Mouse (Mus musculus): ENCODE results near the gene Mthfd1l. TPM values are rescaled to one million over a fixed set of nuclear protein-coding genes. Genes with fewer than 3 reads are reported as not detected.

Mthfd1l gene
- total and polyA plus RNA-seq, 3 experiments, result 53.4 to 237 (median 89.6) TPM

DNA sequence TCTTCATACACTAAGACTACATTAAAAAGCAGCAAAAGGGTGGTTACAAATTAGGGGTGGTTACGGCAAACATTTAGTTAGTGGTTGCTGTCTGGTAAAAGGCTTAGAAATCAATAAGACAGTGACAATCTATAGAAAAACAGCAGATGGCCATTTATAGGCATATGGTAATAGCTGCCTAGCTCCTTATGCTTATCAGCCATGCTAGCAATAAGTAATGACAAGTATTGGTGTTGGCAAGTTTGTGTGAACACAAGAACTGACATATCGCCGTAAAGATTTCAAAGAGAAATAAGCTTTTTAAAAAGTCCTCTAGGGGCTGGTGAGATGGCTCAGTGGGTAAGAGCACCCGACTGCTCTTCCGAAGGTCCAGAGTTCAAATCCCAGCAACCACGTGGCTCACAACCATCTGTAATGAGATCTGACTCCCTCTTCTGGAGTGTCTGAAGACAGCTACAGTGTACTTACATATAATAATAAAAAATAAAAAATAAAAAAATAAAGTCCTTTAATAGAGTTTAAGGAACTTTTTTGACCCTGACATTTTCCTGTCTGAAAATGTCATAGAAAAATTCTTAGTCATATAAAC, 17.5 kb downstream of the Mthfd1l start:
- Histone ChIP-seq H3K4me3 (ENCODE audit: low read depth, low read length) (no peak overlapping the region), H3K9me3 (replicated peaks) (no peaks in the 10 kb centered on the region), H3K27me3 (ENCODE audit: insufficient read depth, low read length) (no peaks in the 10 kb centered on the region), H3K4me1 (ENCODE audit: insufficient read depth, low read depth, low read length) (peaks cover 18% of the 10 kb centered on the region), H3K36me3 (replicated peaks) (peaks cover 77% of the 10 kb centered on the region)
- ATAC-seq (ENCODE audit: extremely low read depth, insufficient number of reproducible peaks, low FRiP score, poor library complexity, severe bottlenecking) (no peak), DNase-seq (ENCODE audit: low spot score) (no peak)
- no peak for TF ChIP-seq CTCF (IDR thresholded peaks at IDR 0.05; ENCODE audit: low read depth, low read length)
- no peak for TF ChIP-seq GATA2 (IDR thresholded peaks at IDR 0.05; ENCODE audit: borderline replicate concordance, low read depth, low read length)
- no peak for TF ChIP-seq GATA1 (IDR thresholded peaks at IDR 0.05; ENCODE audit: borderline replicate concordance, low read length)
- TF ChIP-seq TAL1 (conservative IDR thresholded peaks at IDR 0.05; ENCODE audit: low read depth, low read length), result no peak
- no peak for TF ChIP-seq POLR2AphosphoS5 (IDR thresholded peaks at IDR 0.05; ENCODE audit: insufficient replicate concordance, low read depth, low read length)

- DNase-seq (ENCODE audit: low spot score) (no peak), ATAC-seq (ENCODE audit: extremely low read depth, insufficient number of reproducible peaks, low FRiP score, poor library complexity, severe bottlenecking) (no peak)
- Histone ChIP-seq H3K9me3 (replicated peaks) (no peaks in the 10 kb centered on the region), H3K4me3 (ENCODE audit: low read depth, low read length) (no peak overlapping the region), H3K36me3 (replicated peaks) (peaks cover 97% of the 10 kb centered on the region), H3K4me1 (ENCODE audit: insufficient read depth, low read depth, low read length) (peaks cover 21% of the 10 kb centered on the region), H3K27me3 (ENCODE audit: insufficient read depth, low read length) (no peaks in the 10 kb centered on the region)
- TF ChIP-seq GATA1 (IDR thresholded peaks at IDR 0.05; ENCODE audit: borderline replicate concordance, low read length) (no peak), POLR2AphosphoS5 (IDR thresholded peaks at IDR 0.05; ENCODE audit: insufficient replicate concordance, low read depth, low read length) (no peak), CTCF (IDR thresholded peaks at IDR 0.05; ENCODE audit: low read depth, low read length) (no peak), GATA2 (IDR thresholded peaks at IDR 0.05; ENCODE audit: borderline replicate concordance, low read depth, low read length) (no peak), TAL1 (conservative IDR thresholded peaks at IDR 0.05; ENCODE audit: low read depth, low read length) (no peak)
Observed at GRCm38 (mm10) chr10:3993365-3994102, 20.6 kb downstream of the Mthfd1l start.

- peaks cover 97% of the 10 kb centered on the region for H3K36me3 ChIP-seq (replicated peaks)
- no peak for ATAC-seq (ENCODE audit: extremely low read depth, insufficient number of reproducible peaks, low FRiP score, poor library complexity, severe bottlenecking)
Observed at GRCm38 (mm10) chr10:3995277-3995676, 22.4 kb downstream of the Mthfd1l start.

GRCm38 (mm10) chr10:3996170-3996876, 23.4 kb downstream of the Mthfd1l start:
- H3K4me3 ChIP-seq (ENCODE audit: low read depth, low read length), result no peak overlapping the region
- no peaks in the 10 kb centered on the region for H3K9me3 ChIP-seq (replicated peaks)
- DNase-seq (ENCODE audit: low spot score) (peak; percentile 34), ATAC-seq (ENCODE audit: extremely low read depth, insufficient number of reproducible peaks, low FRiP score, poor library complexity, severe bottlenecking) (peak; percentile 38; the same call in 1 of the 2 replicates)
- TF ChIP-seq GATA1 (IDR thresholded peaks at IDR 0.05; ENCODE audit: borderline replicate concordance, low read length), result no peak
- TF ChIP-seq TAL1 (conservative IDR thresholded peaks at IDR 0.05; ENCODE audit: low read depth, low read length), result no peak
- no peak; the same call in 1 of the 2 replicates for TF ChIP-seq CTCF (IDR thresholded peaks at IDR 0.05; ENCODE audit: low read depth, low read length)
- TF ChIP-seq POLR2AphosphoS5 (IDR thresholded peaks at IDR 0.05; ENCODE audit: insufficient replicate concordance, low read depth, low read length), result no peak
- TF ChIP-seq GATA2 (IDR thresholded peaks at IDR 0.05; ENCODE audit: borderline replicate concordance, low read depth, low read length), result no peak
- H3K4me1 ChIP-seq (ENCODE audit: insufficient read depth, low read depth, low read length), result peaks cover 34% of the 10 kb centered on the region
- peaks cover 98% of the 10 kb centered on the region for H3K36me3 ChIP-seq (replicated peaks)
- H3K27me3 ChIP-seq (ENCODE audit: insufficient read depth, low read length), result no peaks in the 10 kb centered on the region

More at GRCm38 (mm10) chr10:3995277-3995676, 22.4 kb downstream of the Mthfd1l start:
- peaks cover 31% of the 10 kb centered on the region for H3K4me1 ChIP-seq (ENCODE audit: insufficient read depth, low read depth, low read length)
- H3K27me3 ChIP-seq (ENCODE audit: insufficient read depth, low read length), result no peaks in the 10 kb centered on the region
- TF ChIP-seq POLR2AphosphoS5 (IDR thresholded peaks at IDR 0.05; ENCODE audit: insufficient replicate concordance, low read depth, low read length), result no peak
- TF ChIP-seq GATA2 (IDR thresholded peaks at IDR 0.05; ENCODE audit: borderline replicate concordance, low read depth, low read length), result no peak
- no peak for TF ChIP-seq CTCF (IDR thresholded peaks at IDR 0.05; ENCODE audit: low read depth, low read length)
- TF ChIP-seq TAL1 (conservative IDR thresholded peaks at IDR 0.05; ENCODE audit: low read depth, low read length), result no peak
- TF ChIP-seq GATA1 (IDR thresholded peaks at IDR 0.05; ENCODE audit: borderline replicate concordance, low read length), result no peak
- H3K4me3 ChIP-seq (ENCODE audit: low read depth, low read length), result no peak overlapping the region
- H3K9me3 ChIP-seq (replicated peaks), result no peaks in the 10 kb centered on the region
- DNase-seq (ENCODE audit: low spot score), result no peak

DNA sequence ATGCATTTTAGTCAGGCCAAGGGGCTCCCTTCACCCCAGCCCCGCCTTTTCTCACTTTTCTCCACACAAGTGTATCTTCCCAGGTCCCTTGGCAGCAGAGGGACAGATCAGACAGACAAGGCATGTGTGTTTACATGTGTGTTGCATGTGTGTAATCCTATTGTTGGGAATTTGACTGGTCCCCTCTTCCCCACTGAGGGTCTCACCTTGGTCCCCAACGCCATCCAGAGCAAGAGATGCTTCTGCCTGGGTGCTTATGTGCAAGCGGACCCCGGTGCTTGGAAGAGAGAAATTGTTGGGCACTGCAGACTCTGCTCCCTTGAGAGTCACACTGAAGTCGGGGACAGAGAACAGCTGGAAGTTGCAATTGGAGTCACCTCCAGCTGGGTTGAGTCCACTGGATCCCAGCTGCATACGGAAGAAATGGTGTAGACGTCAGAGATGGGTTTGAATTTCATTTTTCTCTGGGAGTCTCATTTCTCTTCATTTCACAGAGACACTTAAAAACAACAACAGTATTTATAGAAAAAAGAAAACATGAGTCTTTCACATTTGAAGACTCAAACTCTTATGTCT, 25.0 kb downstream of the Mthfd1l start:
- no peak for TF ChIP-seq GATA1 (IDR thresholded peaks at IDR 0.05; ENCODE audit: borderline replicate concordance, low read length)
- no peak for TF ChIP-seq TAL1 (conservative IDR thresholded peaks at IDR 0.05; ENCODE audit: low read depth, low read length)
- no peak for TF ChIP-seq CTCF (IDR thresholded peaks at IDR 0.05; ENCODE audit: low read depth, low read length)
- no peak for TF ChIP-seq GATA2 (IDR thresholded peaks at IDR 0.05; ENCODE audit: borderline replicate concordance, low read depth, low read length)
- TF ChIP-seq POLR2AphosphoS5 (IDR thresholded peaks at IDR 0.05; ENCODE audit: insufficient replicate concordance, low read depth, low read length), result no peak
- H3K4me3 ChIP-seq (ENCODE audit: low read depth, low read length), result no peak overlapping the region
- no peak for ATAC-seq (ENCODE audit: extremely low read depth, insufficient number of reproducible peaks, low FRiP score, poor library complexity, severe bottlenecking)
- peaks cover 29% of the 10 kb centered on the region for H3K4me1 ChIP-seq (ENCODE audit: insufficient read depth, low read depth, low read length)
- no peak for DNase-seq (ENCODE audit: low spot score)
- no peaks in the 10 kb centered on the region for H3K27me3 ChIP-seq (ENCODE audit: insufficient read depth, low read length)
- H3K9me3 ChIP-seq (replicated peaks), result no peaks in the 10 kb centered on the region
- peaks cover 98% of the 10 kb centered on the region for H3K36me3 ChIP-seq (replicated peaks)
